Mouse (Mus musculus) cerebellum, adult 9-11 months (tissue): Measurements from ENCODE around the gene Helq.

Experiments
- DNase-seq: peaks from one replicate; pipeline ENCODE4 v3.0.0; 2022

The Helq gene

DNA sequence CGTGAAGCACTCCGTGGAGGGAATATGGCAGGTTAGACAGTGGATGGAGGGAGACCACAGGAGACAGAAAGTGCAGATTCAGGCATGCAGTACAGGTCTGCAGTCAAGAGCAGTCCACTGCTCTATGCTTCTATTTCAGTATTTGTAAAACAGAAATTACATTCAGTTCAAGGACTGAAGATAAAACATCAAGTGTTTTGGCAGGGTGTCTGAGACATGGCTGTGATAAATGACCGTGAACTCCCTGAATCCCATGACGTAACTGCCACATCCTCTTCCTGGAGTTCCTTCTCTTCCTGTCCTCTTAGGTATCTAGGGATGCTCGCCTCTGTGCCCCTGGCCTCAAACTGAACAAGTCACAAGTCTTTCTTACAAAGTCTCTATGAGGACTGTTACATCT is 21.5 kb downstream of the Helq start:
- DNase-seq = no peak

GRCm38 (mm10) chr5:100775778-100776404 is 22.5 kb downstream of the Helq start:
- DNase-seq = no peak

- no peak for DNase-seq
Observed at GRCm38 (mm10) chr5:100771575-100771974, 26.8 kb downstream of the Helq start.

- no peak for DNase-seq
Observed at GRCm38 (mm10) chr5:100766026-100766425, 32.4 kb downstream of the Helq start.

DNA sequence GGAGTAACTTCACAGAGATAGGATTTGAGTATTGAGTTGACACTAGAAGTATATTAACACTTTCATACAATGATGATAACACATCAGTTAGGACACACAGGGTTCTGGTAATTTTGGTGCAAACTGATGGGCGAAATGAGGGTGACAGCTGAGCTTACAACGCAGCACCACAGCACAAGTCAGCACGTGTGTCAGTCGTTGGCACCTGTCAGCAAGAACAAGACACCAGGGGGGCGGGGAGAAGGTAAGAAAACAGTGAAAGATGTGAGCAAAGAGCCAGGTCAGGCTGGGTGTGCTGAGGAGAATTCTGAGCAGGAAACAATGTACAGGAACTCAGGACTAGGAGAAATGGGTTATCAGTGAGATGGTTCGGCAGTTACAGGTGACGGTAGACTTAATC is 36.7 kb downstream of the Helq start:
- no peak for DNase-seq

DNA sequence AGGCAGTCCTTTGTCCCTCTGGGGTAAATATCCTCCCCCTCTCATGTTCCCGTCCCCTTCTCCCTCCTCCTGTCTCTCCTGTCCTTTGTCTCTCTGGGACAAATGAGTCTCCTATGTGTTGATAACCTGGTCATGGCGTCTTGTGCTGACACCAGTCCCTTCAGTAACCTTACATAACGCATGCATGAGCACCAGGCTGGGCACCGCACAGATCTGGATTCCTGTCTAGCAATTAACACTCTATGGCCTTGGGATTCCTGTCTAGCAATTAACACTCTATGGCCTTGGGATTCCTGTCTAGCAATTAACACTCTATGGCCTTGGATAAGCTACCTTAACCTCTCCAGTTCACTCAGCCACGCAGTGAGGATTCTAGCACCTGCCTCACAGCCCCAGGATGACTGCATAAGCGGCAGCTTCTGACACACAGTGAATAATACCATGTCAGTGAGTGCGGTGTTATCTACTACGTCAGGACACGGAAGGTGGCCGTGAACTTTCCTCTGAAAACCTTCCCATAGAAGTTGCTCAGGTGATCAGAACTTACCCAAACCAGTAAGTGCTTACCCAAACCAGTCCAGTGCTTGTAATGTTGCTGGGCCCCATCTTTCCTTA is 38.2 kb downstream of the Helq start:
- DNase-seq = no peak

DNA sequence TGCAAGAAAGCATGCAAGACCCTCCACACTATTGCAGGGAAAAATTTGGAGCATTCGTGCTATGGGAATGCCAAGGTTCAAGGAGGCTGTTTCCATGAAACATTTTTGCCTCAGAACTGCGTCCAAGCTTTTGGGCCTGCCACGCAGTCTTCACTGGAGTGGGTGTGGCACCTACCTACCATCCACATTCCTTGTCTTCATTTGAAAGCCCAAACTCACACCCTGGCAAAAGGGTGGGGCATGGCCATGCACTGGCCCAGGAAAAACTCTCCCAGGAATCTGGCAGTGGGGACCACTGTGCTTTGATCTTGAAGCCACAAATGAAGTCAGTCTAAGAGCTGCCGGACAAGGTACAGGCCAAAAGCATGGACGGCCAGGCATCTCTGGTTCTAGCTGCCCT is 40.3 kb downstream of the Helq start:
- DNase-seq = no peak

DNA sequence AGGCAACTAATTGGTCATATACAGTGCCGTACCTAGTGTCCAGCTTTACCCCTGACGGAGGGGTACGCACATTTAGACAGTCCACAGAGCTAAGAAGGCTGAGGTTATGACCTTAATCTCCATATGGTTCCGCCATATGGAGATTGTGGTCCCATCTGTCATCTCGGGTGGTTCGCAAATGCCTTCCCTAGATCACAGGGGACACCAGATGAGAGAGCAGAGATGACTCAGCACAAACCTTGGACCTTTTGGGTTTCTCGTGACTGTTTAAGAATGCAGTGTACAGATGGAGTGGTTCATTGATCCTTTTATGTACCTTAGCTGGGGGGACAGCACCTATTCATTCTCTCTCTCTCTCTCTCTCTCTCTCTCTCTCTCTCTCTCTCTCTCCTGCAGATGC is 45.0 kb downstream of the Helq start:
- DNase-seq = peak; percentile 58

- no peak for DNase-seq
Observed at GRCm38 (mm10) chr5:100751655-100752054, 46.7 kb downstream of the Helq start.

GRCm38 (mm10) chr5:100750617-100751255 is 47.7 kb downstream of the Helq start:
- DNase-seq = no peak

DNA sequence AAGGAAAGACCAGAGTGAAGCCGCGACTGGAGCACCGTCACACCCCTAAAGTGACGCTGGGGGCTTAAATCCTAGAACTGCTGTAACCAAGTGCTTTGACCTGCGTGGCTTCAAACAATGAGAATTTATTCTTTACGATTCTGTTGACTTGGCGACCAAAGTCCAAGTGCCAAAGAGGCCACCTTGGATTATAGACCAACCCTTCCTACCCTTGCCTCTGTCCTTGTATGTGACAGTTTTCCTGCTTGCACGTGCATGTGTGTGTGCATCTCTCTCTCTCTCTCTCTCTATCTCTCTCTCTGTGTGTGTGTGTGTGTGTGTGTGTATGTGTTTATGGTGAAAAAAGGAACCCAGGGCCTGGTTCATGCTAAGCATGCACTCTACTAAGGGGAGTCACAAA is 59.6 kb downstream of the Helq start:
- DNase-seq = no peak

DNA sequence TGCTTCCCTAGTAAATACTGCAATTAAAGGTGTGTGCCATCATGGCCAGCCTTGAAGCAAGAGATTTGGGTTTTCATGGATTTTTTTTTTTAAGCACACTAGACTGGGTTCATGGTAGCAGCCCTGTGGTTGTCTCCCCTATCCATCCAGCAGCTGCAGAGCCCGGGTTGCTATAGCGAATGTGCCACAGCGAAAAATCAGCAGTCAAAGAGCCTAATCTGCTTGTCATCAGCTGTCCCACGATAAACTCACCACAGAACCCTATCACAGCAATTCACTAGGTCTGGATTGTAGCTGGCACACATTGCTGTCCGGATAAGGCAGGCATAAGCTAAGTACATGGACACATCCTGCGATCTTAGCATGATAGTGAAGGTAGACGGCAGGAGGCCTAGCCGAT is 61.5 kb downstream of the Helq start:
- no peak for DNase-seq

- no peak for DNase-seq
Observed at GRCm38 (mm10) chr5:100734535-100734934, 63.9 kb downstream of the Helq start.

DNA sequence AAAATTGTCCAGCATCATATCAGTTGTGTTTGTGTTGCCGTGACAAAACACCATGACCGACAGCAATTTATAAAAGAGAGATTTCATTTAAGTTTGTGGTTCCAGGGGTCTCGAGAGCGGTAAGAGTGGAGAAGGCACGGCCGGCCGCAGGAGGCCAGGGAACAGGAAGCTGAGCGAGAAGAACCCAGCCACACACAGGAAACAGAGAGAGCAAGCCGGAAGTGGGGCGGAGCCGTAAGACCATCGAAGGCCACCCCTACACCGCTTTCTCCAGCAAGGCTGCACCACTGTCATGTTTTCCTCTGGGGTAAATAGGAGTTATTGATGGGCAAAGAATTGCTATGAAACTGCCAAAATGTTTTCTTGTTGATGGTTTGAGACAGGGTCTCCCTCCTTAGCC is 69.6 kb downstream of the Helq start:
- DNase-seq = no peak

DNA sequence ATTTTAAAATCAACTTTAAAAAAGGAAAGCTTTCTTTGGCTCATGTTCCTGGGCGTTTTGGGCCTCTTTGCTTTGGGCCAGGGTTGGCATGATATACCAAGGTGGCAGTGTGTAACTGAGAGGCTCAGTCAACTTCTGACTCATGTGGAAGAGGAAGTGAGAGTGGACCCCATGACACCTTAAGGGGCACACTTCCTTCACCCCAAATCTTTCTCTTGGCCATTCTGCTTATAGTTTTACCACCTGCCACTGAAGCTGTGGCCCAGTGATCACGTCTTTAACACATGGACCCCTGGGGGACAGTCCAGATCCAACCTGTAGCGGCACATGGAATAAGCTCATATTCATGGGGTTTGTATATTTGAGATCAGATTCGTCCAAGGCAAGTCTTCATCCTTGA is 72.4 kb downstream of the Helq start:
- no peak for DNase-seq

- no peak for DNase-seq
Observed at GRCm38 (mm10) chr5:100719235-100720088, 78.9 kb downstream of the Helq start, which contains the start of gene Hpse. TSS of gene Hpse (minus strand) at chr5:100719716.

GRCm38 (mm10) chr5:100716762-100717161 is 81.6 kb downstream of the Helq start:
- DNase-seq = no peak
